Mouse (Mus musculus): ENCODE results near the gene Fcna. TPM values are rescaled to one million over a fixed set of nuclear protein-coding genes. Genes with fewer than 3 reads are reported as not detected.

The Fcna gene
- polyA plus RNA-seq (2014; fragmentation: Nextera tagmentation; extraction: Ambion mirVana) = 0.52 and 0.81 TPM in 2 replicates

DNA sequence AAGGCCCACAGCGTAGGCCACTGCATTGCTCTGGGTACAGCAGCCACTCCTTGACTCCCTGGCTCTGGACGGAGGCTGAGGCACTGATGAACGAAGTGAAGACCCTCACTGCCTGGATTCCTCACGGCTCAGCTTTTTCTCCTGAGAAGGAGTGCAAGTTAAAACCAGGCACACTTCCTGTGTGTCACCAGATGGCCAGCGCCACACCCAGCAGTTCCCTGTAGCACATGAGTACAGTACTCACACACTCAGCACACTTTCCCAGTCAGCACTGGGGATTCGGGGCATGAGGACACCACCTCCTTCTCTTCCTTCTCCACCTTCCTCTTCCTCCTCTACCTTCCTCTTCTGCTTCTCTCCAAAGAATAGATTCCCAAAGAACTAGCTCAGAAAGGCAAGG, at the start of gene Fcna:
Gene Fcna, minus strand, starts transcription at position 220 of the 400 bp plus-strand sequence.
- no peaks in the 10 kb centered on the region for H3K27me3 ChIP-seq (ENCODE audit: control insufficient read depth, insufficient read depth, low read length)
- no peak within 1 kb of the TSS for H3K4me2 ChIP-seq (ENCODE audit: low read depth, low read length)
- no peak for ATAC-seq (replicated peaks; ENCODE audit: insufficient number of reproducible peaks, low FRiP score, low TSS enrichment, low read depth)
- DNase-seq (ENCODE audit: low spot score) = no peak
- no peak within 1 kb of the TSS for H3K27ac ChIP-seq (replicated peaks; ENCODE audit: low read depth, low read length)
- 80% methylated on average over 6 of the region's 6 CpGs for WGBS
- no peaks in the 10 kb centered on the region for H3K4me1 ChIP-seq (ENCODE audit: control insufficient read depth, insufficient read depth, low read length)
- no peak within 1 kb of the TSS for H3K9ac ChIP-seq (replicated peaks; ENCODE audit: low read length)
- H3K36me3 ChIP-seq (replicated peaks; ENCODE audit: control insufficient read depth, insufficient read depth, low read depth, low read length) = no peaks in the 10 kb centered on the region
- H3K4me3 ChIP-seq (ENCODE audit: low read depth, low read length) = no peak within 1 kb of the TSS
- H3K9me3 ChIP-seq (replicated peaks; ENCODE audit: control insufficient read depth, low read length) = no peaks in the 10 kb centered on the region

DNA sequence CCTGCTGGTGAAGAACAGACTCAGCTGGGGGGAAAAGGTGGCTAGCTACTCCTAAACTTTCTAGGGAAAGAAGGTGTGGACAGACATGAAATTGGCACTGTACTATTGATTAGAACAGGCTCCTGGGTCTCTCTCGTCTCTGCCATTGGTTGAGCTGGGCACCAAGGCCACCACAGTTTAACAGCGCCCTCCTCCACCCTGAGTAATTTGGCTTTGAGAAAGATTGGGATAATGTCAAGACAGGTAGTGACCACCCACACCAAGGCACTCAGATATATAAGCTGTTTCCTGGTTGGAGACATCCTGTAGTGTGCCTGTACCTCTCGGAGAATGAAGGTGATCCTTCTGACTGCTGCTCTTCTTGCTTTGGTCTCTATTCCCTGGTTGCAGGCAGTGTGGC, 48.7 kb upstream of the Fcna start, which contains the start of gene Lcn6:
Gene Lcn6, plus strand, starts transcription at position 301 of the 400 bp plus-strand sequence.
- no peak within 1 kb of the TSS for H3K27ac ChIP-seq (replicated peaks; ENCODE audit: low read depth, low read length)
- H3K27me3 ChIP-seq (ENCODE audit: control insufficient read depth, insufficient read depth, low read length) = no peaks in the 10 kb centered on the region
- no peak within 1 kb of the TSS for H3K4me2 ChIP-seq (ENCODE audit: low read depth, low read length)
- no peaks in the 10 kb centered on the region for H3K4me1 ChIP-seq (ENCODE audit: control insufficient read depth, insufficient read depth, low read length)
- no peak for DNase-seq (ENCODE audit: low spot score)
- no peak within 1 kb of the TSS for H3K9ac ChIP-seq (replicated peaks; ENCODE audit: low read length)
- ATAC-seq (replicated peaks; ENCODE audit: insufficient number of reproducible peaks, low FRiP score, low TSS enrichment, low read depth) = no peak
- no peaks in the 10 kb centered on the region for H3K9me3 ChIP-seq (replicated peaks; ENCODE audit: control insufficient read depth, low read length)
- no peaks in the 10 kb centered on the region for H3K36me3 ChIP-seq (replicated peaks; ENCODE audit: control insufficient read depth, insufficient read depth, low read depth, low read length)
- no peak within 1 kb of the TSS for H3K4me3 ChIP-seq (ENCODE audit: low read depth, low read length)
- 91% methylated on average over 3 of the region's 3 CpGs for WGBS

DNA sequence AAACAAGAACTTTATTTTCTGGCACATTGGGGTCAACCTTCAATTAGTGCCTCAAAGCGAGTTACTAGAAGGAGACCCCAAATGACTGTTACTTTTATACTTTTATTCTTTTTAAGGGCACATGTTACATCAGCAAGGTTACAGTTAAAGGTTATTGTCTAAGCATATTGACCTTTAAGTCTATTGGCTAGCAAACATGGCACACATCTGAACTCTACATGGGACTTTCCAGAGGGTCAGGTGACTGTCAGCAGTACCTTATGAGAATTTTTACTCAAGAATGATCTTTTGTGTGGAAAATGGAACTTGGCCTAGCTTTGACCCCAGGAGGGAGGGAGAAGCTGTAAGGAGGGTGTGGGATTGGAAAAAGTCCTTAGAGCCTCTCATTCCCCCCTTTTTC, 38.7 kb upstream of the Fcna start:
- ATAC-seq (replicated peaks; ENCODE audit: insufficient number of reproducible peaks, low FRiP score, low TSS enrichment, low read depth) (no peak), DNase-seq (ENCODE audit: low spot score) (no peak)
- whole genome bisulfite sequencing = 60% methylated on average over 1 of the region's 1 CpGs
- Histone ChIP-seq H3K27ac (replicated peaks; ENCODE audit: low read depth, low read length) (no peak overlapping the region), H3K9ac (replicated peaks; ENCODE audit: low read length) (no peak overlapping the region), H3K4me2 (ENCODE audit: low read depth, low read length) (no peak overlapping the region), H3K36me3 (replicated peaks; ENCODE audit: control insufficient read depth, insufficient read depth, low read depth, low read length) (no peaks in the 10 kb centered on the region), H3K4me3 (ENCODE audit: low read depth, low read length) (no peak overlapping the region), H3K9me3 (replicated peaks; ENCODE audit: control insufficient read depth, low read length) (no peaks in the 10 kb centered on the region), H3K27me3 (ENCODE audit: control insufficient read depth, insufficient read depth, low read length) (no peaks in the 10 kb centered on the region), H3K4me1 (ENCODE audit: control insufficient read depth, insufficient read depth, low read length) (no peaks in the 10 kb centered on the region)

DNA sequence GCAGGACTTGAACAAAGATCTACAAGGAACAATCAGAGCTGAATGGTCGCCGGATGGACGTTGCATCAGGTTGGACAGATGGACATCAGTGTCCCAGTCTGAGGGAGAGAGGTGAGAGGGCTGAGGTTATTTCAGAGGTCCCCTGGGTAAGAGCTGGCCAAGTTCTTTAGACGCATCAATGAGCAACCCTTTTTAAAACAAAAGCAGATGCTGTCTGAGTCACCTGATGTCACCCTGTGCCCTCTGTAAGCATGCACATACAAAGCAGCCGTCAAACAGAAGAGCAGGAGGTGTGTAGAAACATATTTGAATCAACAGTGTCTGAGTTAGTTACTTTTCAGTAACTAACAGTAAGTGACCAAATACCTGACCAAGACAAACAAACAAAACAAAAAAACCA, 36.3 kb upstream of the Fcna start:
- DNase-seq (ENCODE audit: low spot score) (no peak), ATAC-seq (replicated peaks; ENCODE audit: insufficient number of reproducible peaks, low FRiP score, low TSS enrichment, low read depth) (no peak)
- H3K36me3 ChIP-seq (replicated peaks; ENCODE audit: control insufficient read depth, insufficient read depth, low read depth, low read length) = no peaks in the 10 kb centered on the region
- no peak overlapping the region for H3K4me3 ChIP-seq (ENCODE audit: low read depth, low read length)
- no peak overlapping the region for H3K27ac ChIP-seq (replicated peaks; ENCODE audit: low read depth, low read length)
- no peak overlapping the region for H3K9ac ChIP-seq (replicated peaks; ENCODE audit: low read length)
- H3K4me1 ChIP-seq (ENCODE audit: control insufficient read depth, insufficient read depth, low read length) = no peaks in the 10 kb centered on the region
- WGBS = 69% methylated on average over 5 of the region's 5 CpGs
- no peak overlapping the region for H3K4me2 ChIP-seq (ENCODE audit: low read depth, low read length)
- H3K27me3 ChIP-seq (ENCODE audit: control insufficient read depth, insufficient read depth, low read length) = no peaks in the 10 kb centered on the region
- no peaks in the 10 kb centered on the region for H3K9me3 ChIP-seq (replicated peaks; ENCODE audit: control insufficient read depth, low read length)

DNA sequence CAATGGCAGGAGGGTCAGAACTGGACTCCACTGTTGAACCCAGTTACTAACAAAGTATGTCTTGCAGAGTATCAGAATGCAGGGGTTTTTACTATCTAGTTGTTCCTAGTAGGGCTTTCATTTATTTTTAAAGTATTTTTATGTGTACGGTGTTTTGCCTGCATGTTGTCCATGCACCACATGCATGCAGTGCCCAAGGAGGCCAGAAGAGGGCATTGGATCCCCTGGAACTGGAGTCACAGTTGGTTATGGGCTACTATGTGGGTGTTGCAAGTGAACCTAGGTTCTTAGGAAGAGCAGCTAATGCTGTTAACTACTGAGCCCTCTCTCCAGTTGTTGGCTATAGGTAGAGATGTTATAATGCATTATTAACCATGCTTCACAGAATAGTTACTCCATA, 35.7 kb upstream of the Fcna start:
- H3K4me3 ChIP-seq (ENCODE audit: low read depth, low read length) = no peak overlapping the region
- H3K27ac ChIP-seq (replicated peaks; ENCODE audit: low read depth, low read length) = no peak overlapping the region

DNA sequence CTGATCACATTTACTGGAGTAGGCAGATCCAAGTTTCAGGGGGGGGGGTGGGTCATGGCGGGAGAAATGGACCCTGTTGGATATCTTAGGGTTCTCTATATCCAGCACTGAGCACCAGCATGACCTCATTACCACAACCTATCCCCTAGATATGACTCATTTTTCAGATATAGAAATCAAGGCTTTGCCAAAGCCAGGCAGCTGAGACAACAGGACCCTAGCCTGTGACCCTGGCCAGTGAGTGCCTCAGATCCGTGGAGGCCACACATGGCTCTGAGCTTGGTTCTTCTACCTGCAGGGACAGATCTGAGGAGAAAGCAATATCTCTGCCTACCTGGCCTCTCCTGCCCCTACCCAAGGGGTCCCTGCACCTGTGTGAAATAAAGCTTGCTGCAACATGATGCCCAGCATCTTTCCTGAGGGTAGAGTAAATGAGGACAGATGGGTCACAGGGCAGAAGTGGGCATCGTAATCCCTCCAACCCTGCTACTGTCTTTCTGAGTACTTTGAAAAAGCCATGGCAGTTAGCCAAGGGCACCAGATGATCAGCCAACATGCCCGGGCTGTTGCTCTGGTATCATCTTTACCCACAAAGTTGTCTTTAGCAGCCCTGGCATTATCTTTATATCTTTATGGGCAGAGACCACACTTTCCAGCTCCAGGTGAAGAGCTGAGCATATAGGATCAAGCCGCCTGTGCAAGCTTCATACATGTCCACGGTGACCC, 33.6 kb upstream of the Fcna start:
- no peak overlapping the region for H3K9ac ChIP-seq (replicated peaks; ENCODE audit: low read length)
- no peaks in the 10 kb centered on the region for H3K9me3 ChIP-seq (replicated peaks; ENCODE audit: control insufficient read depth, low read length)
- 84% methylated on average over 6 of the region's 6 CpGs for WGBS
- no peaks in the 10 kb centered on the region for H3K36me3 ChIP-seq (replicated peaks; ENCODE audit: control insufficient read depth, insufficient read depth, low read depth, low read length)
- H3K4me3 ChIP-seq (ENCODE audit: low read depth, low read length) = no peak overlapping the region
- no peak overlapping the region for H3K27ac ChIP-seq (replicated peaks; ENCODE audit: low read depth, low read length)
- no peaks in the 10 kb centered on the region for H3K27me3 ChIP-seq (ENCODE audit: control insufficient read depth, insufficient read depth, low read length)
- ATAC-seq (replicated peaks; ENCODE audit: insufficient number of reproducible peaks, low FRiP score, low TSS enrichment, low read depth) = no peak
- no peaks in the 10 kb centered on the region for H3K4me1 ChIP-seq (ENCODE audit: control insufficient read depth, insufficient read depth, low read length)
- DNase-seq (ENCODE audit: low spot score) = no peak
- no peak overlapping the region for H3K4me2 ChIP-seq (ENCODE audit: low read depth, low read length)

More for the DNA sequence above, 35.7 kb upstream of the Fcna start:
- Histone ChIP-seq H3K36me3 (replicated peaks; ENCODE audit: control insufficient read depth, insufficient read depth, low read depth, low read length) (no peaks in the 10 kb centered on the region), H3K27me3 (ENCODE audit: control insufficient read depth, insufficient read depth, low read length) (no peaks in the 10 kb centered on the region), H3K4me1 (ENCODE audit: control insufficient read depth, insufficient read depth, low read length) (no peaks in the 10 kb centered on the region), H3K9ac (replicated peaks; ENCODE audit: low read length) (no peak overlapping the region), H3K4me2 (ENCODE audit: low read depth, low read length) (no peak overlapping the region), H3K9me3 (replicated peaks; ENCODE audit: control insufficient read depth, low read length) (no peaks in the 10 kb centered on the region)
- DNase-seq (ENCODE audit: low spot score) = peak; percentile 49
- WGBS = 59% methylated on average over 1 of the region's 1 CpGs
- ATAC-seq (replicated peaks; ENCODE audit: insufficient number of reproducible peaks, low FRiP score, low TSS enrichment, low read depth) = no peak

DNA sequence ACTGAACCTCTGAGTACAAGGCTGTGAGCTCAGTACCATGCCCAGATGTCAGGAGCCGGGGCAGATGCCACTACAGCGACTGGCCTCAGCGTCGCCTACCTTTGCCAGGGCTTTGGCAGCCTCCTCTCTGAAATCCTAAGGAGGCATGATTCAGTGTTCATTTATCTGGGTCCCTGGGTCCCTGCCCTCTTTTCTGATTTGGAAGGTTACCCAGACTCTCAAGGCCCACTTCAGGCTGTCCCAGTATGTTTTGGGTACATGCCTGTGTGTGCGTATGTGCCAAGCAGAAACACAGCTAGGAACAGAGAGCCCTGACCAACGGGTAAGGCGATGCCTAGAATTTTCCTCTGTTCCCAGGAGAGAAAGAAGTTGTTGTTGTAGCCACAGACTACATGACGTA, 32.4 kb upstream of the Fcna start:
- Histone ChIP-seq H3K4me2 (ENCODE audit: low read depth, low read length) (no peak overlapping the region), H3K36me3 (replicated peaks; ENCODE audit: control insufficient read depth, insufficient read depth, low read depth, low read length) (no peaks in the 10 kb centered on the region), H3K4me3 (ENCODE audit: low read depth, low read length) (no peak overlapping the region), H3K9me3 (replicated peaks; ENCODE audit: control insufficient read depth, low read length) (no peaks in the 10 kb centered on the region), H3K27me3 (ENCODE audit: control insufficient read depth, insufficient read depth, low read length) (no peaks in the 10 kb centered on the region), H3K9ac (replicated peaks; ENCODE audit: low read length) (no peak overlapping the region), H3K27ac (replicated peaks; ENCODE audit: low read depth, low read length) (no peak overlapping the region), H3K4me1 (ENCODE audit: control insufficient read depth, insufficient read depth, low read length) (no peaks in the 10 kb centered on the region)
- ATAC-seq (replicated peaks; ENCODE audit: insufficient number of reproducible peaks, low FRiP score, low TSS enrichment, low read depth) (no peak), DNase-seq (ENCODE audit: low spot score) (no peak)
- WGBS = 91% methylated on average over 8 of the region's 8 CpGs

DNA sequence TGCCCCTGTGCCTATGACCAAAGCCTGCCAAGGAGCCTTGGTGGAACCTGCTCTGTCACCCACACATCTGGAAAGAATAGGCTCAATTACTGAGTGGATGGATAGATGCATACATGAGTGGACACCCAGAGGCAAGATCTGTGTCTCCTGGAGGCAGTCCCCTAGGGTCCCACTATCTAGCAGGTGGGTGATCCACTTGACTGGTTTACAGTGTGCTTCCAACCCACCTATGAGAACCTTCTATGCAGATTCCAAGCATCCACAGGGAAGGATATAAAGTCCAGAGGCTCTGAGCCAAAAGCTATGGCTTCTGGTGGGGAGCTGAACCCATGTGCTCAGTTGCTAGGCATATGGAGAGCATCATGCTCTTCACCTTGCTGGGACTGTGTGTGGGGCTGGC, 29.8 kb upstream of the Fcna start, which contains the start of gene Lcn5:
Gene Lcn5, plus strand, starts transcription at position 301 of the 400 bp plus-strand sequence.
- H3K9me3 ChIP-seq (replicated peaks; ENCODE audit: control insufficient read depth, low read length) = no peaks in the 10 kb centered on the region
- DNase-seq (ENCODE audit: low spot score) = no peak
- H3K27me3 ChIP-seq (ENCODE audit: control insufficient read depth, insufficient read depth, low read length) = no peaks in the 10 kb centered on the region
- H3K36me3 ChIP-seq (replicated peaks; ENCODE audit: control insufficient read depth, insufficient read depth, low read depth, low read length) = no peaks in the 10 kb centered on the region
- H3K27ac ChIP-seq (replicated peaks; ENCODE audit: low read depth, low read length) = no peak within 1 kb of the TSS
- H3K4me3 ChIP-seq (ENCODE audit: low read depth, low read length) = no peak within 1 kb of the TSS
- no peak within 1 kb of the TSS for H3K9ac ChIP-seq (replicated peaks; ENCODE audit: low read length)
- H3K4me2 ChIP-seq (ENCODE audit: low read depth, low read length) = no peak within 1 kb of the TSS
- ATAC-seq (replicated peaks; ENCODE audit: insufficient number of reproducible peaks, low FRiP score, low TSS enrichment, low read depth) = no peak
- no peaks in the 10 kb centered on the region for H3K4me1 ChIP-seq (ENCODE audit: control insufficient read depth, insufficient read depth, low read length)

Measured in embryonic facial prominence, embryonic 11.5 days (tissue).